Mouse (Mus musculus): ENCODE results near the gene Bcl6. TPM values are rescaled to one million over a fixed set of nuclear protein-coding genes. Genes with fewer than 3 reads are reported as not detected.
A peak's percentile ranks its signal among the peaks of the same experiment; 100 is the strongest.

The Bcl6 gene
- total RNA-seq, 2 experiments from 2014 or later: 40.7 to 68.1 TPM

DNA sequence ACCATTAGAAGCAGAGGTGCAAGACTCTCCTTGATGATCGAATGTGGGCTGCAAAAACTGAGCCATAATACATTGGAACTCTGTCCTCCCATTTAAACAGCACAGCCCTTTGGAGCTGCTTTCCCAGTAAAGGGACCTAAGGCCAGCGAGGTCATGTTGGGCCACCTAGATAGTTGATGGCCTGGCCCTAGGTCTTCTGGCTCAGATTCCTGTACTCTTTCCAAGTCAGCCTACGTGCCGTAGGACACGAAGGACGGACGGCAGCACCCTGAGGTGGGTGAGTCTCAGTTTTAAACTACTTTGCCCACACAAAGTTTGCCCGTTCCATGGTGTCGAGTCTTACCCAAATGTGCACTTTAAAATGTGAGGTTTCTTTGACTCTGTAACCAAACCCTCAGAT, 9.2 kb downstream of the Bcl6 start:
- intact Hi-C loops (cut with DNase I): no loop called here
- DNase-seq: peak in 1 of 2 experiments; percentile 51

DNA sequence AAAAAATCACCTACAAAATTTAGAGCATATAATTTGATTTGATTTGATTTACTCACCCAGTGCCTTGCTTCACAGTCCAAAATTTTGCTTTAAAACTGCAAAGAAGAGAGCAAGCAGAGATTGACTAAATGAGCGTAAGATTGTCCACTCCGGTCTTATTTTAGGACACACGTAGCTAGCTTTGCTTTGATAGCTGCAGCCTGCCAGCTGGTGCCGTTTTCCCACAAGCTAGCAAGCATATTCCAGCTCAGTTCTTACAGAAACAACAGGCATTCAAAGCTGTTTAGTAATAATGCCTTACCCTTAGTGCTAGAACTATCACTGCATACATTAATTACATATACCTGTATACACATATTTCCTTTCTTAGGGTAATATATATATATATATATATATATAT, 10.2 kb downstream of the Bcl6 start:
- no peak for DNase-seq
- intact Hi-C loops (cut with DNase I): no loop called here

DNA sequence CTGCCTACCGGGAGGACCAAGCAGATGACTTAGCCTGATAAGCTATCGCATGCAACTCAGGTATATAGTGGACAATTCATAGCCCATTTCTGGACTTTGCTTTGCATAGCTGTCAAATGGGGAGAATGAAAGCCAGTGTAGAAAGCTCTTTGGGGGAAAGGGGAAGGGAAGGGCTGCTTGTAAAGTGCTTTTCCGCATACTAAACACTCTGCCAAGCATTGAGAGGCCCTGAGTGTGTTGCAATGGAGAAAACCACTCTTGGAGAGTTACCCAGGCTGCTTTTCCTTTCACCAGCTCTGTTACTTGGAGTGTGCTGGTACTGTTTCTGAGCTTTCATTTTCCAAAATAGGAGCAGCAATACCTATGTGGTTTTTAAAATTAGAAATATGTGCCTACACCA, 10.9 kb downstream of the Bcl6 start:
- intact Hi-C loops (cut with DNase I): no loop called here
- DNase-seq: no peak

DNA sequence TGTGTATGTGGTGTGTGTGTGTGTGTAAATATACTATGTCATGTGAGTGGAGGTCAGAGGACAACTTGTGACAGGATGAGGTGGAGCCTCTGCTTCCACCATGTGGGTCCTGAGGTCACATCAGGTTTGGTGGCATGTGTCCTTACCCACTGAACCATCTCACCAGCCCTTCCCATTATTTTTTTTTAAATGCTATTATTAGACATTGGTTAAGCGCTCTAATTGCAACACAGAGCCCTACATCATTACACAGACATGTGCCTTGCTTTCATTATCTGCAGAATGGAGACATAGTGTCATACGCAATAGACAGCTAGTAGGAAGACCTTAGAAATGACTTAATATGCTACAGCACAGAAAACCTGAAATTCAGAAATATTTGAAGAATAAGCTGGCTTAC, 12.5 kb downstream of the Bcl6 start:
- DNase-seq: no peak
- intact Hi-C loops (cut with DNase I): no loop called here

DNA sequence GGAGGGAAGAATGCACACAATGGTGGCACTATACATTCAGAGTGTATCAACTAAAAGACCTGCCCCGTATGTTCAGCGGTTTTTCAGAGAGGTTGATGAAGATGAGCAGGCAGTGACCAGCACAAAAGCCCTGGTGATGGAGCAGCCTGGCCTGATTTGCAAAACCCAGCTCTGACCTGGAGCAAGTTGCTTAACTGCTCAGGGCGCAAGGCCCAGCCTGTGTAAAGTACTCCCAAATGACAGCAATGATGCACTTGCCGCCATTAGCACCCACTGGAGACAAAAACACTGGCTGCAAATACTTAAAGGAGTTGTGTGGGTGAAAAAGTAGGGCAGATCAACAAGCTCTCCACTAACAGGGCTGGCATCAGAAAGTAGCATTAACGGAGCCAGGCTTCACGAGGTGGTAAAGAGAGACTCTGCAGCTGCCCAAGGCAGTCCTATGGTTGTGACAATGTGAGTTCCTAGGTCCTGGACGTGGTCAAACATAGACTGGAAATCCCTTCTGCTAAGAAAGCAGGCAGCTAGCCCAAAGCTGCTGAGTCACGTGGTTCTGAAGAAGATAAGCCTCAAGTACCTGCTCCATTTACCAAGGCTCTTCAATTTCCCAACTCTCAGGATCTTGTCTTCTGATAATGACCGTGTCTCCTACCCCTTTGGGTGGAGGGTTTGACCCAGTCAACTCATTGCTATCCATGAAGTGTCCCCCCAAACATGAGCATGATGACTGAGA, 14.9 kb downstream of the Bcl6 start:
- intact Hi-C loops (cut with DNase I): no loop called here
- no peak for DNase-seq

DNA sequence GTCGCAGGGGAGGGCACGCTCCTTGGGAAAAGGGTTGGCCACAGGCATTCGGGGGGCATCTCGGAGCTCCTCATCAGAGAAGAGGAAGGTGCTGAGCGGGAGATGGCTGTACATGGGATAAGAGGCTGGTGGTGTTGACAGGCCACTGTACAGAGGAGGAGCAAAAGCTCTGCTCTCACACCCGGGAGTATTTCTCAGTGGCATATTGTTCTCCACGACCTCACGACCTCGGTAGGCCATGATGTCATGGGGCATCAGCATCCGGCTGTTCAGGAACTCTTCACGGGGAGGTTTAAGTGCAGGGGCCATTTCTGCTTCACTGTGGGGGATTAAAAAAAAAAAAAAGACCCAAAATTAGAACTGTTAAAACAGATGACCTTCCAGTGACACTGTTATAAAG, 15.8 kb downstream of the Bcl6 start:
- intact Hi-C loops (cut with DNase I): no loop called here
- no peak for DNase-seq

DNA sequence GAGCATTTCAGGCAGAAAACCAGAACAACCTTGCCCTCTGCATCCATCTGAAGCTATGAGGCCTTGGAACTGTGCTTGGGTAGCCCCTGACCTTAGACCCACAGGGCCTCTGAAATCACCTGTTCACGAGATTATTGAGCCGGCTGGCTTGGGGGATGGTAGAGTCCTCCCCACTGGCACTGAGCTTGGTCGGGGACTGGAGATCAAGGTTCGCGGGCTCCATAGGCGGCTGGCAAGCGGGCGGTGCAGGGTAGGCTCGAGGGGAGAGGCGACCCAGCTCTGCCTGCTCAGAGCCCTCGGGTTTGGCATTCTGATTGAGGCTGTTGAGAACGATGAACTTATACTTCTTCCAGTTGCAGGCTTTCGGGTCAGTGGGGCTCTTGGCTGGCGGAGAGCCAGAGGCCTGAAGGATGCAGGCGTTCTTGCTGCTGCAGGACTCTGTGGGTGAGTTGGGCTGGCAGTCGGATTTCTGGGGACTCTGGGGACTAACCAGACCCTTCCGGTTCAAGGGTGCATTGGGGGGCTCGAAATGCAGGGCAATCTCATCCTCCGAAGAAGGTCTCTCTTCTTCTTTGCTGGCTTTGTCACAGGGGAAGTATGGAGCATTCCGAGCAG, 16.4 kb downstream of the Bcl6 start:
- intact Hi-C loops (cut with DNase I): no loop called here

DNA sequence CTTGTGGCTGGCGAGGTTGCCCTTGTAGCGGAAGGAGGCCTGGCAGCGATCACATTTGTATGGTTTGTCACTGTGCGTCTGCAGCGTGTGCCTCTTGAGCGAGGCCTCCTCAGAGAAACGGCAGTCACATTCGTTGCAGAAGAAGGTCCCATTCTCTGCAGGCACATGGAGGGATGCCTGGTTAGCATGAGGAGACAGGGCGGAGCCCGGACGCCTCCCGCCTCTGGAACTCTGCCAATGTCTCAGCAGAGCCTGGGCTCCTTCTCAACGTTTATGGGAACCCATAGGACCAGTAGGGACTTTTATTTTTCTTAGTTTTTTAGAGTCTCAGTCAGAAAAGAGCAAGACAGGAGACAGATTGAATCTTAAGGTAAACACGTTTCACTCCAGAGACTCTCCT, 18.7 kb downstream of the Bcl6 start:
- intact Hi-C loops (cut with DNase I): no loop called here

More for the DNA sequence above, 16.4 kb downstream of the Bcl6 start:
- DNase-seq: no peak

DNA sequence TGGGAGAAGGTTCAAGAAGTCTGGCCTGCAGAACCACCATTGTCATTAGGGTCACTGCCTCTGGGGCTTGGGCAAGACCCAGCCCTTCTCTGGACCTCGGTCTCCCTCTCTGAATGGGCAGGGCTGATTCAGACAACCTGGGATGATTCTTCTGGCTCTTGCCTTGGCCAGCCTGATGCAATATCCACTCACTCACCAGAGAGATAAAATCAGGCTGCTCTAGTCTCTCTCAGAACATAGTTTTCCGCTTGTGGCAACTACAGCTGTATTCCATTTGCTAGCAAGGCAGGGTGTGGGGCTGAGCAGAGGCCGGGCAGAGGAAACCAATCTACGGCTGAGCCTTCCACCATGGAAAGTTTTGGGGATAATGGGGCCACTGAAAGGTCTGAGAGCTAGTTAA, 19.8 kb downstream of the Bcl6 start:
- intact Hi-C loops (cut with DNase I): no loop called here
- DNase-seq: no peak

More for the DNA sequence above, 18.7 kb downstream of the Bcl6 start:
- no peak for DNase-seq

DNA sequence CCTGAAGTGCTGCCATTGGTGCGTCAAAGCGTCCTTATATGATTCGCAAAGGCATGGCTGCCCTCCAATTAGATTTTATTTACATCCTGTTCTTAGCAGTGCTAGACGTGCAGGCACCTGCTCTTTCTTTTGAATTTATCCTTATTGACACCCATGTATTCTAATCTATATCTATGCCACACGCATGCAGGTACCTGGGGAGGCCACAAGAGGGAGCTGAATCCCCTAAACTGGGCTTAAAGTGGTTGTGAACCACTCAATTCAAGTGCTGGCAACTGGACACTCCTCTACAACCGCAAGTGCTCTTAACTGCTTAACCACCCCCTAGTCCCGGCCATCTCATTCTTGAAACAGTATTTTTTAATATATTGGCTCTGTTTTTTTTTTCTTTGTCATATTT, 21.4 kb downstream of the Bcl6 start:
- intact Hi-C loops (cut with DNase I): no loop called here
- DNase-seq: no peak

DNA sequence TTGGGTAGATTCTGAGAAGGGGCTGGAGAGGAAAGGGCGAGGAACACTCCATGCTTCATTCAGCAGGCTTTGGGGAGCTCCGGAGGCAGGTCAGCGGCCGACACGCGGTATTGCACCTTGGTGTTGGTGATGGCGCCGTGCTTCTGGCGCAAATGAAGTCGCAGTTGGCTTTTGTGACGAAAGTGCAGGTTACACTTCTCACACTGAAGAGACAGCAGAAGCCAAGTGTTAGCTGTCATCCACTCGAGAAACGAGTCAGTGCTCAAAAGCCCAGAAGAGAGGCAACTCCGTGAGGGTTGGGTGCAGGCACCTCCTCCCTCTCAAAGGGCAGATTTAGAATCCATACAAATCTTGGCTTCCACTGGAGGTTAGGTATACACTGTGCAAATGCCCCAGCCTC, 22.6 kb downstream of the Bcl6 start:
- no peak for DNase-seq
- intact Hi-C loops (cut with DNase I): no loop called here

DNA sequence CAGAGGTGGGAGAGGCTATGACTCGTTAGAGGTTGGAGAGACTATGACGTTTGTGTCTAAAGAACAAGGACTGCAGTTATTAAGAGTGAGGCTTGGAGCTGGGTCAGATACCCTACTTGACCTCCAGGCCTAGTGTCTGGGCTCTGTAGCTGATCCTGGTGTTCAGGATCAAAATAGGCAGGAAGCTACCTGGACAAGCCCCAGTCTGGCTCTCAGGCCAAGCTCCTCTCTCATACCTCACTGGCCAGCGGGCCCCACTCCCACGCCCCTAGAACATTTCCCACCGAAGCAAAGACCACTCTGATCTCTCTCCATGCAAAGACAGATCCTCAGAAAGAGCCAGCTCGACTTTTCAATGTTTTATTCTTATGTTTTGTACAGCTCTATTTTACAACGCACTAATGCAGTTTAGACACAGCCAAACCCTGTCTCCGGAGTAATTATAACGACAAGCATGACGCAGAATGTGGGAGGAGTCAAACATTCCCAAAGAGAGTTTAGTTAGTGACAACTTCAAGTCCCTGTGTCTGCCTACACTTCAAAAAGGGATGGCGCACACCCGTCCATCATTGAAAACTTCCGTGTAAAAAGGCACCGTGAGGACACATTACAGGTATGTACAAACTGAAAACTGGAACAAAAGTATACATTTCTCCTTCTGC, 23.8 kb downstream of the Bcl6 start:
- intact Hi-C loops (cut with DNase I): loop anchor here (5.0 kb wide), 2 partner anchors 1302 to 1387 kb away; no protein-coding TSS in a partner anchor
- no peak for DNase-seq

DNA sequence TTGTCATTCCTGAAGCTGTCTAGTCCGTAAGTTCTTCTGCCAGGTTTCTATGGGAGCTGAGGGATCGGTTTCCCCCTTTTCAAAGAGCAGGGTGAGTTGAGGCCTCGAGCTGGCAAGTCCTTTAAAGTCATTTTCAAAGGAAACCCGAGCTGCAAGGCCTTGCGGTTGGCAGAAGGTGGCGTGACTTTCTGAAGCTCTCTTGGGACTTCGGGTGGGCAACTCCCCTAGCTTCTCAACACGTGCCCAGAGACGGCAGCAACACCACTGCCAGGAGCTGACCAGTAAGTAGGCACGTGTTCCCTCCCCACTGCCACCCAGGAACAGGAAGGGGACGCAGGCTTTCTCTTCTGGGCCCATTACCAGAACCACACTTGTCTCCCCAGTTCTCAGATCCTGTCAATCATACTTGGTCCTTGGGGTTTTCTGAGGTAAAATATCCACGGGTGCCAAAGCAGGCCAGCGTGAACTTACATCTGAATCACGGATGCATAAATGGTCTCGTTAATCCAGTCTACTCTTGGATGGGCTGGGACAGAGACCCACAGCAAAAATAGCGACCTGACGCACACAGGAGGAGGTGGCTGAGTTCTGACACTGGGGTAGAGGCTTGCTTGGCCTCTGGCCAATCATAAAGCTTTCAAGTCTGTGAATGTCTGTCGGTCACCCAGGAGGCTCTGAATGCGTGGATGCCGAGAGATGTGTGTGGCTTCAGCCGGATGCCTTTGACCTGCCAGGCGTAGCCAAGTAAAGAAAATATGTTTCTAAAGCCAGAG, 24.6 kb downstream of the Bcl6 start:
- intact Hi-C loops (cut with DNase I): loop anchor here (5.0 kb wide), 2 partner anchors 1303 to 1388 kb away; no protein-coding TSS in a partner anchor
- no peak for DNase-seq

DNA sequence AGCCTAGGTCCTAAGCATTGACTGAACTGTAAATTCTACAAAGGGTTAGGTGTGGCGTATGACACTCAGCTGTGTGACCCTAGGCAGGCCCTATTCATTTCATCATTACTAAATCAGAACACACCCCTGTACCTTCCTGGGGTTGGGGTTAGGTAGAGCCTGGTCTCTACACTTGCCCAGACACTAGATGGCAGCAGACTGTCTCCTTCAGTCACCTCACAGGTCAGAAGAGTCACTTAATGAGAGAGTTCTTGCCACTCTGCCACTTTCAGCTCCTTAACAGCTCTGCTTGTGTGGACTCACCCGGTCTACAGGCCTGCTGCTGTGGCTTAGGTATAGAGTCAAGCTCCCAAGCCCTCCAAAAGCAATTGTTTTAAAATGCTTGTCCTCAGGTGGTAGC, 26.3 kb downstream of the Bcl6 start:
- intact Hi-C loops (cut with DNase I): loop anchor here (5.0 kb wide), 2 partner anchors 1305 to 1390 kb away; no protein-coding TSS in a partner anchor
- no peak for DNase-seq

DNA sequence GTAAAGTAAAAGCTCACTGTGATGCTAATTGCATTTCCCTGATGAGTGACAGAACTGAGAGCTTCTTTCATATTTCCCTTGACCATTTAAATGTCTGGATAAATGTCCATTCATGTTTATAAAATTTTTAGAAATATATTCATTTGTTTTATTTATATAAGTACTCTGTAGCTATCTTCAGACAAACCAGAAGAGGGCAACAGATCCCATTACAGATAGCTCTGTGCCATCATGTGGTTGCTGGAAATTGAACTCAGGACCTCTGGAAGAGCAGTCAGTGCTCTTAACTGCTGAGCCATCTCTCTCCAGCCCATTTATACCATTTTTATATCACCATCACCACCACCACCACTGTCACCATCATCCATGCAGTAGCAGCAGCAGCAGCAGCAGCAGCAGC, 29.7 kb downstream of the Bcl6 start:
- intact Hi-C loops (cut with DNase I): no loop called here
- DNase-seq: no peak

DNA sequence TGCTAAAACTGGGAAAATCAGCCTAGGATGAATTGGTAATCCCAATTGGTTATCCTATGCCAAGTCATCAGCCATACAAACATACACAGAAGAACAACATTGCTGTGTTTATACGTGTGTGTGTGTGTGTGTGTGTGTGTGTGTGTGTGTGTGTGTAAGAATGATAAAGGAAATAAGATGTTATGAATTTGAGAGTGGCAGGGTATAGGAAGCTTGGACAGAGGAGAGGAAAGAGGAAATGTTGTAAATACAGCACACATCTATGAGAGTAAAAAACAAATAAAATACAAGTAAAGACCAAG, 34.7 kb downstream of the Bcl6 start:
- no peak for DNase-seq
- intact Hi-C loops (cut with DNase I): loop anchor here (2.0 to 5.0 kb wide), 4 partner anchors 52 to 867 kb away; no protein-coding TSS in a partner anchor

DNA sequence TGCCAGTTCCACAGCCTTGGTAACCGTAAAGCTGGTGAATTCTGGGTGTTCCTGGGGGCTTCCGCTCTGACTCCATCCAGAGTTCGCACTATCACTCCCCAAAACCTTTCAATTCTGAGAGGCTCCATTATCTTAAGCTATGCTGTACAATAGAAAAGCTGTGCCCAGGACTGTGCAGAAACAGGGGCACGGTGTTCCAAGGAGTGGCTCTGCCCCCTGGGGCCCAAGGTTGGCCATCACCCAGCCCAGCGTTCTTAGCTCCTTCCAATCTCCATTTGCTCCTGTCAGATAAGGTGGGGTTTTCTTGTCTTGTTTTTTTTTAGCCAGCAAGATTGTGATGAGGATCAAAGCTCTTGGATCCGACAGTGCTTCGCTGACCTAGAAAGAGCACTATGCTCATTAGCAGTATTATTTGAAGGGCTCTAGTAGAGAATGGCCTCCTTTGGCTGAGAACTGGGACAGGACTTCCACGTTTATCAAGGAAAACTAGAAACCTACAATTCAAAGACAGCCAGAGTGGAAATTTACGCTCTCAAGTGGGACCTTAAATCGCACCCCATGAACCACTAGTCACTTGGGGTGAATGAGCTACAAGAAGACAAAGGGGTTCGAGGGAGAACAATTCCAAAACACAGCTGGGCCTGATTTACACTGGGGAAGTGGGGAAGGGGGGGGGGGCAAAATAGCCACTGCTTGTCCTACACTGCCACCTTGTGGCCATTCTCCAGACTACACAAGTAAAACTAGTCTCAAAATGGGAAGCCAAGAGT, 35.3 kb downstream of the Bcl6 start:
- intact Hi-C loops (cut with DNase I): loop anchor here (2.0 to 5.0 kb wide), 4 partner anchors 51 to 866 kb away; no protein-coding TSS in a partner anchor

DNA sequence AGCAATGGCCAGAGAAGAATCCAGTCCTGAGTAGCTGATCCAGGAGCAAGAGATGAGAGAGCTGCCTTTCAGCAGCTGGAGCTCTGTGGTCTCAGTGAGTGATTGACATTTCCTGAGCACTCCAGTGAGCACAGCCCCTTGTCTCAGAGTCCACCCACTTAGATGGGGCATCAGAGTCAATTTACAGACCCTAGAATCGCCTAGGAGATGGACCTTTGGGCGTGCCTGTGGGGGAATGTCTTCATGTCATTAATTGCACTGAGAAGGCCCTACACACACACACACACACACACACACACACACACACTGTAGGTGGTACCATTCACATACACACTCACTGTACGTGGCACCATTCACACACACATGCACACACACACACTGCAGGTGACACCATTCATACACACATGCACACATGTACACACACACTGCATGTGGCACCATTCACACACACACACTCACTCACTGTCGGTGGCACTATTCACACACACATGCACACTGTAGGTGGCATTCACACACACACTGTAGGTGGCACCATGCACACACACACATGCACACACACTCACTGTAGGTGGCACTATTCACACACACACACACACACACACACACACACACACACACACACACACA, 36.4 kb downstream of the Bcl6 start:
- intact Hi-C loops (cut with DNase I): loop anchor here (2.0 to 5.0 kb wide), 4 partner anchors 50 to 865 kb away; no protein-coding TSS in a partner anchor
- DNase-seq: no peak

More for the DNA sequence above, 35.3 kb downstream of the Bcl6 start:
- no peak for DNase-seq

DNA sequence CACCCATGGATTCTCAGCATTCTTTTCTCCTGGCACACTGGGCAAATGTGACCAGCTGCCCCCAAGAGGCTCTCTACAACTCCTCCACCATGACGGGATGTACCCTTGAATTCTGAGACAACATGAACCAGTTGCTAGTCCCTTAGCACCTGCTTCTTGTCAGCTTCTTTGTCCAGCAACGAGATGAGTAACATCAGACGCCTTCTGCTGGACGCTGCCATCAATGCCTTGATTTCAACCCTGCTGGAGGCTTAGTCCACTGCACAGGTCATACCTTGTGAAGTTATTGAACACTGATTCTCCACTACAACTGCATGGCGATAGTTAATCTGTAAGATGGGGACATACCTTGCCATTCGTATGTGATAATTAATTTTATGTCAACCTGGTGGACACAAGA, 41.0 kb downstream of the Bcl6 start:
- DNase-seq: no peak
- intact Hi-C loops (cut with DNase I): no loop called here

DNA sequence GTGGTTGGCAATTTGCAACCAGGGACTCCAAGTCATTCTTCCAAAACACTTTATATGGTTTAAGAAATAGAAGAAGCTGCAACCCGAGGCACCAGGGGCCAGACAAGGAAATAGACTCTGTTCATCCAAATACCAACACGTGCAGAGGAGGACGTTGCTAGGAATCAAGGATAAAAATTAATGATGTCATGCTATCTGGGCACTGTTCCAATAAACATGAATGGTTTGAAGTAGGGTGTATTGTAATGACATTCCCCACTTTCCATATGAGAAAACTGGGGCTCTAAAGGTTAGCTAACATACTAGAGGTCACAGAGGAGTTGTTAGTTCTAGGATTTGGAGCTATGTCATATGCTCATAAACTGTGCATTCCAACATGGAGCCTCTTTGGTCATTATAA, 43.9 kb downstream of the Bcl6 start:
- DNase-seq: no peak
- intact Hi-C loops (cut with DNase I): no loop called here

Measured in gastrocnemius, postnatal 36 days (tissue).